Mouse (Mus musculus): ENCODE results near the gene Med18. TPM values are rescaled to one million over a fixed set of nuclear protein-coding genes. Genes with fewer than 3 reads are reported as not detected.

Med18 gene
- polyA plus RNA-seq, 1 experiment from 2014 or later = 24.8 TPM

GRCm38 (mm10) chr4:132501639-132502038 is 37.9 kb upstream of the Med18 start:
- Histone ChIP-seq H3K27me3 (ENCODE audit: control insufficient read depth, insufficient read depth, low read depth, low read length) (no peaks in the 10 kb centered on the region), H3K9ac (ENCODE audit: low read length) (no peak overlapping the region), H3K36me3 (ENCODE audit: control insufficient read depth, insufficient read depth, low read length) (peaks cover 7% of the 10 kb centered on the region), H3K4me3 (ENCODE audit: low read length) (no peak overlapping the region), H3K4me2 (ENCODE audit: low read depth, low read length) (no peak overlapping the region), H3K27ac (ENCODE audit: low read length) (no peak overlapping the region), H3K4me1 (replicated peaks; ENCODE audit: control insufficient read depth, insufficient read depth, low read length) (no peaks in the 10 kb centered on the region; the same call in 1 of the 2 replicates), H3K9me3 (ENCODE audit: control insufficient read depth, low read length) (no peaks in the 10 kb centered on the region)
- 93% methylated on average over 6 of the region's 6 CpGs for WGBS
- ATAC-seq (ENCODE audit: low read depth) = no peak

- ATAC-seq (ENCODE audit: low read depth) = no peak
- Histone ChIP-seq H3K4me1 (replicated peaks; ENCODE audit: control insufficient read depth, insufficient read depth, low read length) (peaks cover under 1% of the 10 kb centered on the region; the same call in 1 of the 2 replicates), H3K9me3 (ENCODE audit: control insufficient read depth, low read length) (no peaks in the 10 kb centered on the region), H3K36me3 (ENCODE audit: control insufficient read depth, insufficient read depth, low read length) (peaks cover 21% of the 10 kb centered on the region), H3K4me3 (ENCODE audit: low read length) (no peak overlapping the region), H3K4me2 (ENCODE audit: low read depth, low read length) (no peak overlapping the region), H3K27ac (ENCODE audit: low read length) (no peak overlapping the region), H3K27me3 (ENCODE audit: control insufficient read depth, insufficient read depth, low read depth, low read length) (no peaks in the 10 kb centered on the region), H3K9ac (ENCODE audit: low read length) (no peak overlapping the region)
- WGBS = 81% methylated on average over 20 of the region's 20 CpGs
Observed at GRCm38 (mm10) chr4:132494271-132494918, 30.7 kb upstream of the Med18 start.

- Histone ChIP-seq H3K9ac (ENCODE audit: low read length) (no peak overlapping the region), H3K9me3 (ENCODE audit: control insufficient read depth, low read length) (no peaks in the 10 kb centered on the region), H3K27me3 (ENCODE audit: control insufficient read depth, insufficient read depth, low read depth, low read length) (no peaks in the 10 kb centered on the region), H3K4me3 (ENCODE audit: low read length) (no peak overlapping the region), H3K4me2 (ENCODE audit: low read depth, low read length) (no peak overlapping the region), H3K4me1 (replicated peaks; ENCODE audit: control insufficient read depth, insufficient read depth, low read length) (peaks cover 8% of the 10 kb centered on the region), H3K27ac (ENCODE audit: low read length) (no peak overlapping the region), H3K36me3 (ENCODE audit: control insufficient read depth, insufficient read depth, low read length) (peaks cover 18% of the 10 kb centered on the region)
- no peak for ATAC-seq (ENCODE audit: low read depth)
- WGBS = 43% methylated on average over 10 of the region's 10 CpGs
Observed at GRCm38 (mm10) chr4:132492178-132493060, 28.7 kb upstream of the Med18 start.

GRCm38 (mm10) chr4:132491748-132492147 is 28.0 kb upstream of the Med18 start:
- Histone ChIP-seq H3K4me1 (replicated peaks; ENCODE audit: control insufficient read depth, insufficient read depth, low read length) (peaks cover 8% of the 10 kb centered on the region), H3K9ac (ENCODE audit: low read length) (no peak overlapping the region), H3K9me3 (ENCODE audit: control insufficient read depth, low read length) (no peaks in the 10 kb centered on the region), H3K4me3 (ENCODE audit: low read length) (no peak overlapping the region), H3K27me3 (ENCODE audit: control insufficient read depth, insufficient read depth, low read depth, low read length) (no peaks in the 10 kb centered on the region), H3K27ac (ENCODE audit: low read length) (no peak overlapping the region), H3K4me2 (ENCODE audit: low read depth, low read length) (no peak overlapping the region), H3K36me3 (ENCODE audit: control insufficient read depth, insufficient read depth, low read length) (peaks cover 15% of the 10 kb centered on the region)
- 78% methylated on average over 6 of the region's 6 CpGs for WGBS
- ATAC-seq (ENCODE audit: low read depth) = no peak; the same call in 1 of the 2 replicates

- H3K4me1 ChIP-seq (replicated peaks; ENCODE audit: control insufficient read depth, insufficient read depth, low read length) = peaks cover 8% of the 10 kb centered on the region
- no peak overlapping the region for H3K9ac ChIP-seq (ENCODE audit: low read length)
- H3K27ac ChIP-seq (ENCODE audit: low read length) = no peak overlapping the region
- peaks cover 12% of the 10 kb centered on the region; the same call in 1 of the 2 replicates for H3K36me3 ChIP-seq (ENCODE audit: control insufficient read depth, insufficient read depth, low read length)
- H3K9me3 ChIP-seq (ENCODE audit: control insufficient read depth, low read length) = no peaks in the 10 kb centered on the region
- ATAC-seq (ENCODE audit: low read depth) = no peak
- no peak overlapping the region for H3K4me2 ChIP-seq (ENCODE audit: low read depth, low read length)
- no peak overlapping the region for H3K4me3 ChIP-seq (ENCODE audit: low read length)
- WGBS = 88% methylated on average over 8 of the region's 8 CpGs
- H3K27me3 ChIP-seq (ENCODE audit: control insufficient read depth, insufficient read depth, low read depth, low read length) = no peaks in the 10 kb centered on the region
Observed at GRCm38 (mm10) chr4:132491057-132491456, 27.3 kb upstream of the Med18 start.

- WGBS = 90% methylated on average over 14 of the region's 15 CpGs
Observed at GRCm38 (mm10) chr4:132490273-132491010, 26.7 kb upstream of the Med18 start.

GRCm38 (mm10) chr4:132488976-132489375 is 25.3 kb upstream of the Med18 start:
- peak; percentile 61; the same call in 1 of the 2 replicates for ATAC-seq (ENCODE audit: low read depth)
- Histone ChIP-seq H3K4me1 (replicated peaks; ENCODE audit: control insufficient read depth, insufficient read depth, low read length) (peaks cover 8% of the 10 kb centered on the region), H3K27me3 (ENCODE audit: control insufficient read depth, insufficient read depth, low read depth, low read length) (no peaks in the 10 kb centered on the region), H3K36me3 (ENCODE audit: control insufficient read depth, insufficient read depth, low read length) (peaks cover 3% of the 10 kb centered on the region; the same call in 1 of the 2 replicates), H3K9me3 (ENCODE audit: control insufficient read depth, low read length) (no peaks in the 10 kb centered on the region), H3K27ac (ENCODE audit: low read length) (0 out of 2 replicates have a peak overlapping the region, but pooled peaks have one; percentile 20), H3K4me2 (ENCODE audit: low read depth, low read length) (0 out of 2 replicates have a peak overlapping the region, but pooled peaks have one; percentile 7), H3K4me3 (ENCODE audit: low read length) (no peak overlapping the region), H3K9ac (ENCODE audit: low read length) (no peak overlapping the region)
- 51% methylated on average over 6 of the region's 6 CpGs for WGBS

More at GRCm38 (mm10) chr4:132490273-132491010, 26.7 kb upstream of the Med18 start:
- no peaks in the 10 kb centered on the region for H3K9me3 ChIP-seq (ENCODE audit: control insufficient read depth, low read length)
- H3K27ac ChIP-seq (ENCODE audit: low read length) = no peak overlapping the region
- H3K4me3 ChIP-seq (ENCODE audit: low read length) = no peak overlapping the region
- no peak for ATAC-seq (ENCODE audit: low read depth)
- H3K4me2 ChIP-seq (ENCODE audit: low read depth, low read length) = no peak overlapping the region
- peaks cover 10% of the 10 kb centered on the region; the same call in 1 of the 2 replicates for H3K36me3 ChIP-seq (ENCODE audit: control insufficient read depth, insufficient read depth, low read length)
- H3K9ac ChIP-seq (ENCODE audit: low read length) = no peak overlapping the region
- H3K4me1 ChIP-seq (replicated peaks; ENCODE audit: control insufficient read depth, insufficient read depth, low read length) = peaks cover 8% of the 10 kb centered on the region
- no peaks in the 10 kb centered on the region for H3K27me3 ChIP-seq (ENCODE audit: control insufficient read depth, insufficient read depth, low read depth, low read length)

GRCm38 (mm10) chr4:132488521-132488920 is 24.8 kb upstream of the Med18 start:
- H3K36me3 ChIP-seq (ENCODE audit: control insufficient read depth, insufficient read depth, low read length) = peaks cover 3% of the 10 kb centered on the region; the same call in 1 of the 2 replicates
- H3K4me1 ChIP-seq (replicated peaks; ENCODE audit: control insufficient read depth, insufficient read depth, low read length) = peaks cover 8% of the 10 kb centered on the region
- H3K27me3 ChIP-seq (ENCODE audit: control insufficient read depth, insufficient read depth, low read depth, low read length) = no peaks in the 10 kb centered on the region
- H3K27ac ChIP-seq (ENCODE audit: low read length) = 0 out of 2 replicates have a peak overlapping the region, but pooled peaks have one; percentile 20
- no peaks in the 10 kb centered on the region for H3K9me3 ChIP-seq (ENCODE audit: control insufficient read depth, low read length)
- no peak overlapping the region for H3K4me2 ChIP-seq (ENCODE audit: low read depth, low read length)
- WGBS = 56% methylated on average over 3 of the region's 3 CpGs
- H3K9ac ChIP-seq (ENCODE audit: low read length) = peak overlapping the region; percentile 13; the same call in 1 of the 2 replicates
- no peak overlapping the region for H3K4me3 ChIP-seq (ENCODE audit: low read length)
- no peak for ATAC-seq (ENCODE audit: low read depth)

All from lung, embryonic 16.5 days (tissue).